Mouse (Mus musculus) adrenal gland, postnatal 25 days (tissue): ENCODE data around the gene Olfr148. TPM values are rescaled to one million over a fixed set of nuclear protein-coding genes. Genes with fewer than 3 reads are reported as not detected.

Experiments used
- DNase-seq: peaks from one replicate; pipeline ENCODE4 v3.0.0; 2021; ENCODE audit warnings: mixed read lengths
- long read RNA-seq: library from polyadenylated mRNA; stranded (forward); transcript quantifications from one replicate; pipeline ENCODE4 v2.0.0, GENCODE M21; 2021
- total RNA-seq: library from RNA; stranded (reverse); gene quantifications from 2 replicates; pipeline ENCODE4 v1.2.3, GENCODE M21; 2021

Gene Olfr148
- not detected in 2 replicates for total RNA-seq
- long read RNA-seq = 0 reads

- no peak for DNase-seq
These were observed at the start of gene Olfr148 for GRCm38 (mm10) chr9:39610355-39610754. Gene Olfr148 (plus strand): TSS chr9:39610655.

- DNase-seq = no peak
These were observed 35.0 kb upstream of the Olfr148 start, which contains the start of gene Olfr959 for GRCm38 (mm10) chr9:39575469-39575868. Gene Olfr959 (minus strand): TSS chr9:39575569.

- no peak for DNase-seq
These were observed 33.4 kb upstream of the Olfr148 start for GRCm38 (mm10) chr9:39577050-39577449.

- no peak for DNase-seq
These were observed 7.7 kb upstream of the Olfr148 start for GRCm38 (mm10) chr9:39602536-39603332.

GRCm38 (mm10) chr9:39603333-39603845, 7.1 kb upstream of the Olfr148 start:
- DNase-seq = peak; percentile 3

GRCm38 (mm10) chr9:39603999-39604453, 6.4 kb upstream of the Olfr148 start, which contains the start of gene AW551984:
Gene AW551984 (minus strand): TSS chr9:39604403.
- DNase-seq = no peak

GRCm38 (mm10) chr9:39608497-39608896, 2.0 kb upstream of the Olfr148 start:
- DNase-seq = no peak

- no peak for DNase-seq
These were observed 1.5 kb downstream of the Olfr148 start for GRCm38 (mm10) chr9:39611953-39612352.

GRCm38 (mm10) chr9:39621073-39621472, 10.6 kb downstream of the Olfr148 start, which contains the start of gene Olfr960:
Gene Olfr960 (plus strand): TSS chr9:39621373.
- DNase-seq = no peak

- DNase-seq = no peak
These were observed 13.3 kb downstream of the Olfr148 start for GRCm38 (mm10) chr9:39623783-39624182.

- no peak for DNase-seq
These were observed 14.3 kb downstream of the Olfr148 start for GRCm38 (mm10) chr9:39624711-39625110.

- no peak for DNase-seq
These were observed 18.6 kb downstream of the Olfr148 start for GRCm38 (mm10) chr9:39629069-39629468.

- DNase-seq = no peak
These were observed 23.6 kb downstream of the Olfr148 start for GRCm38 (mm10) chr9:39633913-39634594.

GRCm38 (mm10) chr9:39644785-39645184, 34.3 kb downstream of the Olfr148 start, which contains the start of gene Olfr961:
Gene Olfr961 (plus strand): TSS chr9:39645085.
- no peak for DNase-seq

- DNase-seq = no peak
These were observed 36.9 kb downstream of the Olfr148 start for GRCm38 (mm10) chr9:39647382-39647781.

GRCm38 (mm10) chr9:39654756-39655396, 44.4 kb downstream of the Olfr148 start:
- DNase-seq = no peak

Other genes with a start within 250 kb of the Olfr148 start
- gene Olfr951, start 223.2 kb upstream of the Olfr148 start, total RNA-seq = not detected in 2 replicates
- gene Olfr952, start 183.5 kb upstream of the Olfr148 start, total RNA-seq = not detected in 2 replicates
- not detected in 2 replicates for gene Olfr954, start 154.0 kb upstream of the Olfr148 start, total RNA-seq
- not detected in 2 replicates for gene Olfr955, start 138.7 kb upstream of the Olfr148 start, total RNA-seq
- not detected in 2 replicates for gene Olfr44, start 116.7 kb upstream of the Olfr148 start, total RNA-seq
- gene Olfr957, start 94.8 kb upstream of the Olfr148 start, total RNA-seq = not detected in 2 replicates
- gene Olfr958, start 56.6 kb upstream of the Olfr148 start, total RNA-seq = not detected in 2 replicates
- gene Olfr959, start 35.1 kb upstream of the Olfr148 start, total RNA-seq = not detected in 2 replicates
- gene AW551984, start 6.3 kb upstream of the Olfr148 start, total RNA-seq = 7.4 and 11.7 TPM in 2 replicates
- gene Olfr960, start 10.7 kb downstream of the Olfr148 start, total RNA-seq = not detected in 2 replicates
- gene Olfr961, start 34.4 kb downstream of the Olfr148 start, total RNA-seq = not detected in 2 replicates
- not detected in 2 replicates for gene Olfr963, start 56.5 kb downstream of the Olfr148 start, total RNA-seq
- gene Olfr149, start 96.5 kb downstream of the Olfr148 start, total RNA-seq = not detected in 2 replicates
- not detected in 2 replicates for gene Olfr965, start 100.7 kb downstream of the Olfr148 start, total RNA-seq
- gene Olfr150, start 120.3 kb downstream of the Olfr148 start, total RNA-seq = not detected in 2 replicates
- not detected in 2 replicates for gene Olfr967, start 135.6 kb downstream of the Olfr148 start, total RNA-seq
- gene Olfr968, start 172.6 kb downstream of the Olfr148 start, total RNA-seq = not detected in 2 replicates
- not detected in 2 replicates for gene Olfr969, start 180.3 kb downstream of the Olfr148 start, total RNA-seq
- gene Olfr970, start 198.2 kb downstream of the Olfr148 start, total RNA-seq = not detected in 2 replicates
- gene Olfr971, start 226.2 kb downstream of the Olfr148 start, total RNA-seq = not detected in 2 replicates